Mouse (Mus musculus) MEL (cell line): ENCODE results near the gene Coro1a. TPM values are rescaled to one million over a fixed set of nuclear protein-coding genes. Genes with fewer than 3 reads are reported as not detected.
A peak's percentile ranks its signal among the peaks of the same experiment; 100 is the strongest.

ENCODE experiments used
- DNase-seq: peaks from one replicate; pipeline ENCODE4 v3.0.0; 2011; ENCODE audit warnings: low read depth, low spot score
- H3K27ac ChIP-seq: 2 replicates; pipeline ENCODE4 v1.5.1; 2012; ENCODE audit warnings: low read depth, mild to moderate bottlenecking, control low read depth, low read length, moderate library complexity; ENCODE audit not compliant: control insufficient read depth
- H3K27me3 ChIP-seq, 2 experiments: fragments of 150-350 bp in 1 of 2; sonication (generic) in 1 of 2; 2 replicates each; pipeline ENCODE4 v1.6.1; 2012; ENCODE audit warnings: low read length in 2 of 2, mild to moderate bottlenecking in 2 of 2, improper control_type of control experiment in 1 of 2, moderate library complexity in 1 of 2; ENCODE audit not compliant: insufficient read depth in 2 of 2, control insufficient read depth in 1 of 2
- H3K36me3 ChIP-seq, 2 experiments: 2 replicates each; pipeline ENCODE4 v1.6.1; 2012 to 2014; ENCODE audit warnings: low read length in 2 of 2, improper control_type of control experiment in 1 of 2, inconsistent platforms in 1 of 2, mild to moderate bottlenecking in 1 of 2; ENCODE audit not compliant: insufficient read depth in 2 of 2, control insufficient read depth in 1 of 2
- H3K4me1 ChIP-seq, 2 experiments: fragments of 150-350 bp in 1 of 2; sonication (generic) in 1 of 2; 2 replicates each; pipeline ENCODE4 v1.6.1; 2012; ENCODE audit warnings: low read length in 2 of 2, improper control_type of control experiment in 1 of 2, mild to moderate bottlenecking in 1 of 2; ENCODE audit not compliant: insufficient read depth in 2 of 2, control insufficient read depth in 1 of 2
- H3K4me3 ChIP-seq, 2 experiments: fragments of 150-350 bp in 1 of 2; sonication (generic) in 1 of 2; 2 replicates each; pipeline ENCODE4 v1.5.1; 2012; ENCODE audit warnings: low read depth in 2 of 2, low read length in 2 of 2, mild to moderate bottlenecking in 2 of 2, moderate library complexity in 2 of 2, control low read depth in 1 of 2, improper control_type of control experiment in 1 of 2; ENCODE audit not compliant: control insufficient read depth in 1 of 2, insufficient read depth in 1 of 2
- H3K79me2 ChIP-seq: 2 replicates; pipeline ENCODE4 v1.6.1; 2012; ENCODE audit warnings: mild to moderate bottlenecking, low read length, moderate library complexity; ENCODE audit not compliant: control insufficient read depth, poor library complexity, insufficient read depth
- H3K9ac ChIP-seq: 2 replicates; pipeline ENCODE4 v1.6.1; 2012; ENCODE audit warnings: low read depth, mild to moderate bottlenecking, control low read depth, low read length, moderate library complexity; ENCODE audit not compliant: control insufficient read depth, poor library complexity, severe bottlenecking
- H3K9me3 ChIP-seq: fragments of 150-350 bp; sonication (generic); replicated peaks from 2 replicates; pipeline ENCODE4 v1.6.1; 2012; ENCODE audit warnings: mild to moderate bottlenecking, low read length, improper control_type of control experiment, moderate library complexity; ENCODE audit not compliant: insufficient read depth
- BHLHE40 ChIP-seq: IDR thresholded peaks from 2 replicates; pipeline ENCODE4 v1.6.1; 2012; ENCODE audit warnings: low read depth, mild to moderate bottlenecking, inconsistent platforms, low read length, improper control_type of control experiment, borderline replicate concordance
- CHD2 ChIP-seq: IDR thresholded peaks from 2 replicates; pipeline ENCODE4 v1.6.1; 2011; ENCODE audit warnings: low read length, improper control_type of control experiment
- ELF1 ChIP-seq: IDR thresholded peaks from 2 replicates; pipeline ENCODE4 v1.6.1; 2014; ENCODE audit warnings: low read depth, mild to moderate bottlenecking, inconsistent platforms, low read length, improper control_type of control experiment, moderate library complexity
- EP300 ChIP-seq, 2 experiments: IDR thresholded peaks; 2 replicates each; pipeline ENCODE4 v1.6.1; 2011; ENCODE audit warnings: improper control_type of control experiment in 2 of 2, low read length in 2 of 2, low read depth in 1 of 2, mild to moderate bottlenecking in 1 of 2
- GABPA ChIP-seq: IDR thresholded peaks from 2 replicates; pipeline ENCODE4 v1.6.1; 2012; ENCODE audit warnings: low read depth, mild to moderate bottlenecking, inconsistent platforms, low read length, improper control_type of control experiment, moderate library complexity
- GATA1 ChIP-seq: IDR thresholded peaks from 2 replicates; pipeline ENCODE4 v1.6.1; 2011; ENCODE audit warnings: low read depth, low read length, improper control_type of control experiment
- HCFC1 ChIP-seq: IDR thresholded peaks from 2 replicates; pipeline ENCODE4 v1.6.1; 2012; ENCODE audit warnings: low read depth, mild to moderate bottlenecking, inconsistent platforms, low read length, improper control_type of control experiment, moderate library complexity
- MAFK ChIP-seq: IDR thresholded peaks from 2 replicates; pipeline ENCODE4 v1.6.1; 2011; ENCODE audit warnings: low read depth, mild to moderate bottlenecking, low read length, improper control_type of control experiment, borderline replicate concordance
- MAX ChIP-seq: IDR thresholded peaks from 2 replicates; pipeline ENCODE4 v1.6.1; 2011; ENCODE audit warnings: low read length, improper control_type of control experiment
- MEF2A ChIP-seq: IDR thresholded peaks from 2 replicates; pipeline ENCODE4 v1.6.1; 2014; ENCODE audit warnings: low read depth, mild to moderate bottlenecking, inconsistent platforms, low read length, improper control_type of control experiment; ENCODE audit not compliant: poor library complexity, insufficient replicate concordance, severe bottlenecking; ENCODE audit errors: extremely low read depth
- MXI1 ChIP-seq: IDR thresholded peaks from 2 replicates; pipeline ENCODE4 v1.6.1; 2011; ENCODE audit warnings: mild to moderate bottlenecking, low read depth, low read length, improper control_type of control experiment
- MYB ChIP-seq: IDR thresholded peaks from 2 replicates; pipeline ENCODE4 v1.6.1; 2011; ENCODE audit warnings: mild to moderate bottlenecking, low read depth, low read length, improper control_type of control experiment
- MYC ChIP-seq: IDR thresholded peaks from 2 replicates; pipeline ENCODE4 v1.6.1; 2011; ENCODE audit warnings: low read depth, mild to moderate bottlenecking, low read length, improper control_type of control experiment, moderate library complexity
- NELFE ChIP-seq: IDR thresholded peaks from 2 replicates; pipeline ENCODE4 v1.6.1; 2011; ENCODE audit warnings: low read depth, low read length, improper control_type of control experiment
- POLR2AphosphoS5 ChIP-seq: IDR thresholded peaks from 2 replicates; pipeline ENCODE4 v1.6.1; 2012; ENCODE audit warnings: low read depth, borderline replicate concordance, mild to moderate bottlenecking, inconsistent platforms, low read length, moderate library complexity, mixed read lengths
- RCOR1 ChIP-seq: IDR thresholded peaks from 2 replicates; pipeline ENCODE4 v1.6.1; 2012; ENCODE audit warnings: low read depth, mild to moderate bottlenecking, inconsistent platforms, low read length, improper control_type of control experiment
- SIN3A ChIP-seq: IDR thresholded peaks from 2 replicates; pipeline ENCODE4 v1.6.1; 2012; ENCODE audit warnings: low read length, improper control_type of control experiment, inconsistent platforms
- TCF12 ChIP-seq: IDR thresholded peaks from 2 replicates; pipeline ENCODE4 v1.6.1; 2014; ENCODE audit warnings: low read depth, mild to moderate bottlenecking, inconsistent platforms, low read length, improper control_type of control experiment, moderate library complexity
- USF2 ChIP-seq, 2 experiments: IDR thresholded peaks; 2 replicates each; pipeline ENCODE4 v1.6.1; 2011 to 2012; ENCODE audit warnings: improper control_type of control experiment in 2 of 2, low read length in 2 of 2, borderline replicate concordance in 1 of 2, inconsistent platforms in 1 of 2, low read depth in 1 of 2, mild to moderate bottlenecking in 1 of 2; ENCODE audit not compliant: insufficient read depth in 1 of 2
- ZC3H11A ChIP-seq: IDR thresholded peaks from 2 replicates; pipeline ENCODE4 v1.6.1; 2012; ENCODE audit warnings: low read depth, mild to moderate bottlenecking, inconsistent platforms, low read length, improper control_type of control experiment
- ZMIZ1 ChIP-seq: IDR thresholded peaks from 2 replicates; pipeline ENCODE4 v1.6.1; 2012; ENCODE audit warnings: low read depth, mild to moderate bottlenecking, inconsistent platforms, low read length, improper control_type of control experiment, moderate library complexity
- ZNF384 ChIP-seq: IDR thresholded peaks from 2 replicates; pipeline ENCODE4 v1.6.1; 2012; ENCODE audit warnings: low read depth, mild to moderate bottlenecking, inconsistent platforms, low read length, improper control_type of control experiment
- polyA plus RNA-seq, 2 experiments: library from polyadenylated mRNA; stranded (reverse) in 1 of 2; unstranded in 1 of 2; fragments of >175 nt in 1 of 2; fragments of >200 nt in 1 of 2; gene quantifications; 2 replicates each; pipeline versions ENCODE4 v1.2.1 to v1.2.4; 2012; ENCODE audit warnings: low replicate concordance in 2 of 2, low read depth in 1 of 2; ENCODE audit not compliant: insufficient read length in 2 of 2, insufficient read depth in 1 of 2, missing spikeins in 1 of 2
- total RNA-seq: library from RNA; depleted of rRNA; stranded (reverse); fragments of 300-350 nt; gene quantifications from 2 replicates; pipeline ENCODE4 v1.2.3, GENCODE M21; 2012

Gene Coro1a
- total and polyA plus RNA-seq, 3 experiments, result 195 to 204 TPM; not detected in 1

DNA sequence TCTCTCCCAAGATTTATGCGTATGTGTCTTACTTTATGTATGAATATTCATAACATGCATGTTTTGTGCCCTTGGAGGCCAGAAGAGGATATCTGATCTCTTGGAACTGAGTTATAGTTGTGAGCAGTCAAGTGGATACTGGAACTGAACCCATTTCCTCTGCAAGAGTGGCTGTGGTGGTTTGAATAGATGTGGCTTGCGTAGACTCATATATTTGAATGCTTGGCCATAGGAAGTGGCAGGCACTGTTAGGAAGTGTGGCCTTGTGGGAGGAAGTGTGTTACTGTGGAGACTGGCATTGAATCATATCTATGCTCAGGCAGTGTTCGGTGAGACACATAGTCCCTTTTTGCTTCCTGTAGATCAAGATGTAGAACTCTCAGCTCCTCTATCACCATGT lies 51.9 kb downstream of the Coro1a start:
- Histone ChIP-seq H3K79me2 (peaks cover 5% of the 10 kb centered on the region; the same call in 1 of the 2 replicates), H3K4me3 (no peak overlapping the region), H3K27me3 (no peaks in the 10 kb centered on the region), H3K9me3 (no peaks in the 10 kb centered on the region), H3K9ac (no peak overlapping the region), H3K36me3 (peaks cover 0 to 38% of the 10 kb centered on the region in 2 experiments; a peak in 3 of 4 replicates), H3K4me1 (peaks cover 16 to 22% of the 10 kb centered on the region in 2 experiments), H3K27ac (peak overlapping the region; percentile 67)
- no peak for TF ChIP-seq GABPA
- TF ChIP-seq ZC3H11A, result no peak
- peak; percentile 32 to 33; a peak in 3 of 4 replicates for TF ChIP-seq EP300 (IDR thresholded peaks at IDR 0.05; ENCODE audit: low read depth in 1 of 2, low read length in 2 of 2)
- no peak for TF ChIP-seq MYC
- TF ChIP-seq HCFC1, result 0 out of 2 replicates have a peak, but pooled peaks have one; percentile 40
- TF ChIP-seq MYB, result 0 out of 2 replicates have a peak, but pooled peaks have one; percentile 12
- TF ChIP-seq ELF1, result 0 out of 2 replicates have a peak, but pooled peaks have one; percentile 7
- TF ChIP-seq MEF2A, result no peak
- 0 out of 2 replicates have a peak, but pooled peaks have one; percentile 27 for TF ChIP-seq RCOR1
- TF ChIP-seq TCF12, result peak; percentile 40; the same call in 1 of the 2 replicates
- no peak for TF ChIP-seq POLR2AphosphoS5
- peak; percentile 40; the same call in 1 of the 2 replicates for TF ChIP-seq GATA1
- DNase-seq, result peak; percentile 62

DNA sequence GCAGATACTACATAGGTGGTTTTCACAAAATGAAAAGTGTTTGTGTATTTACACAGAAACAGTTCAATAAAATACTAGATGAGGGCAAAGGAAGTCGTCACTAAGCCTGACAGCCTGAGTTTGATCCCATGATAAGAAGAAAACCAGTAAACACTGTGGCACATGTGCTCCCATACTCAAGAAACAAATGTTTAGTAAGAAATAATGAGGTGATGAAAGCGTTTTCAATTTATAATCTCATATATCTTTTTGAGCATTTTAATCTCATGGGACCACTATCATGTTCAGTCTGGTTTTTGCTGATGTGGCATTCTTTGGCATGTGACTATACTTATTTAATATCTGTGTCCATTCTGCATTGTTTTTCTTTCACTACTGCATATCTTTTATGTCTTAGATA lies 53.6 kb downstream of the Coro1a start:
- no peaks in the 10 kb centered on the region for H3K9me3 ChIP-seq
- TF ChIP-seq USF2 (IDR thresholded peaks at IDR 0.05; ENCODE audit: borderline replicate concordance in 1 of 2, insufficient read depth in 1 of 2, low read depth in 1 of 2, low read length in 2 of 2), result 0 out of 4 replicates have a peak, but pooled peaks of 1 of the 2 experiments have one; percentile 3
- TF ChIP-seq BHLHE40, result peak; percentile 31; the same call in 1 of the 2 replicates
- TF ChIP-seq MAX, result peak; percentile 56
- TF ChIP-seq SIN3A, result peak; percentile 57
- no peak for TF ChIP-seq CHD2
- TF ChIP-seq MEF2A, result no peak
- TF ChIP-seq ZMIZ1, result no peak
- peak; percentile 96 for TF ChIP-seq MAFK
- TF ChIP-seq MYC, result peak; percentile 76; the same call in 1 of the 2 replicates
- peak; percentile 55 for TF ChIP-seq MXI1
- peak; percentile 45 for TF ChIP-seq GATA1
- peak; percentile 22; the same call in 1 of the 2 replicates for TF ChIP-seq NELFE
- no peak for TF ChIP-seq GABPA
- no peak for TF ChIP-seq ZNF384
- TF ChIP-seq RCOR1, result no peak
- TF ChIP-seq, all 39 proteins: peak for 9
- Histone ChIP-seq H3K27ac (no peak overlapping the region), H3K9ac (no peak overlapping the region), H3K36me3 (peaks cover 0 to 47% of the 10 kb centered on the region in 2 experiments; a peak in 3 of 4 replicates), H3K4me1 (peaks cover 26 to 29% of the 10 kb centered on the region in 2 experiments), H3K27me3 (no peaks in the 10 kb centered on the region), H3K4me3 (no peak overlapping the region), H3K79me2 (peaks cover 8% of the 10 kb centered on the region)
- DNase-seq, result no peak
